Mouse (Mus musculus): ENCODE data around the gene Gstz1. TPM values are rescaled to one million over a fixed set of nuclear protein-coding genes. Genes with fewer than 3 reads are reported as not detected.

Gstz1 gene
- total and polyA plus RNA-seq, 3 experiments, result 19.7 to 27.5 (median 22.3) TPM

GRCm38 (mm10) chr12:87132210-87132609, 14.8 kb upstream of the Gstz1 start:
- no peak overlapping the region for H3K4me2 ChIP-seq (ENCODE audit: insufficient read depth, low read depth, poor library complexity, severe bottlenecking)
- TF ChIP-seq GABPA (IDR thresholded peaks at IDR 0.05; ENCODE audit: insufficient replicate concordance, low read depth, low read length) (no peak), UBTF (IDR thresholded peaks at IDR 0.05; ENCODE audit: low read depth, low read length) (no peak), USF1 (IDR thresholded peaks at IDR 0.05; ENCODE audit: low read depth, low read length) (no peak), CTCF (conservative IDR thresholded peaks at IDR 0.05 in 1 of 2, IDR thresholded peaks at IDR 0.05 in 1 of 2; ENCODE audit: low read depth in 2 of 2, low read length in 2 of 2) (no peak), ZKSCAN1 (IDR thresholded peaks at IDR 0.05; ENCODE audit: borderline replicate concordance, low read depth, low read length) (no peak)
- no peak overlapping the region for H3K4me3 ChIP-seq (replicated peaks in 1 of 3; ENCODE audit: low read depth in 2 of 3, low read length in 2 of 3, poor library complexity in 1 of 3)
- no peaks in the 10 kb centered on the region for H3K9me3 ChIP-seq (replicated peaks; ENCODE audit: low read length)
- H3K9ac ChIP-seq (ENCODE audit: insufficient read depth, low read depth), result no peak overlapping the region
- no peak for DNase-seq (ENCODE audit: extremely low read depth)
- no peaks in the 10 kb centered on the region for H3K79me2 ChIP-seq (replicated peaks; ENCODE audit: control insufficient read depth, extremely low read depth, insufficient read depth, poor library complexity, severe bottlenecking)
- peaks cover 7 to 70% of the 10 kb centered on the region in 2 experiments for H3K36me3 ChIP-seq (replicated peaks in 1 of 2; ENCODE audit: control insufficient read depth in 1 of 2, insufficient read depth in 1 of 2, low read length in 1 of 2)
- dilution Hi-C loops (cut with MboI; ENCODE audit: extremely low pct_ligation_motif_present, extremely low pct_unique_long_range_greater_than_20kb, low sequenced_read_pairs), result no loop called here
- H3K27ac ChIP-seq (ENCODE audit: insufficient read depth, low read depth), result no peak overlapping the region
- no peaks in the 10 kb centered on the region for H3K27me3 ChIP-seq (replicated peaks)
- peaks cover 0 to 11% of the 10 kb centered on the region in 2 experiments; a peak in 2 of 4 replicates for H3K4me1 ChIP-seq (ENCODE audit: control insufficient read depth in 1 of 2, insufficient read depth in 2 of 2)
- in situ Hi-C loops (cut with MboI; ENCODE audit: low pct_ligation_motif_present, low pct_unique_long_range_greater_than_20kb, low sequenced_read_pairs), result no loop called here

GRCm38 (mm10) chr12:87132784-87133183, 14.2 kb upstream of the Gstz1 start:
- peaks cover 12 to 70% of the 10 kb centered on the region in 2 experiments for H3K36me3 ChIP-seq (replicated peaks in 1 of 2; ENCODE audit: control insufficient read depth in 1 of 2, insufficient read depth in 1 of 2, low read length in 1 of 2)
- H3K4me3 ChIP-seq (replicated peaks in 1 of 3; ENCODE audit: low read depth in 2 of 3, low read length in 2 of 3, poor library complexity in 1 of 3), result no peak overlapping the region
- in situ Hi-C loops (cut with MboI; ENCODE audit: low pct_ligation_motif_present, low pct_unique_long_range_greater_than_20kb, low sequenced_read_pairs), result no loop called here
- no peak for DNase-seq (ENCODE audit: extremely low read depth)
- no peak overlapping the region for H3K27ac ChIP-seq (ENCODE audit: insufficient read depth, low read depth)
- TF ChIP-seq USF1 (IDR thresholded peaks at IDR 0.05; ENCODE audit: low read depth, low read length) (no peak), POLR2A (IDR thresholded peaks at IDR 0.05; ENCODE audit: low read depth, low read length) (no peak), IRF4 (IDR thresholded peaks at IDR 0.05; ENCODE audit: low read depth, low read length) (no peak), RCOR1 (conservative IDR thresholded peaks at IDR 0.05; ENCODE audit: low read depth, low read length) (no peak), JUND (conservative IDR thresholded peaks at IDR 0.05; ENCODE audit: low read depth, low read length) (no peak), ETS1 (conservative IDR thresholded peaks at IDR 0.05; ENCODE audit: low read depth, low read length) (no peak), EP300 (IDR thresholded peaks at IDR 0.05; ENCODE audit: low read length) (no peak), JUN (IDR thresholded peaks at IDR 0.05; ENCODE audit: insufficient read depth, low read depth, low read length) (no peak), SMC3 (IDR thresholded peaks at IDR 0.05; ENCODE audit: low read depth, low read length) (no peak), MYC (IDR thresholded peaks at IDR 0.05; ENCODE audit: low read depth, low read length) (no peak), CHD1 (IDR thresholded peaks at IDR 0.05; ENCODE audit: low read depth, low read length) (no peak), ZC3H11A (IDR thresholded peaks at IDR 0.05; ENCODE audit: low read depth, low read length) (no peak), BHLHE40 (IDR thresholded peaks at IDR 0.05; ENCODE audit: low read depth, low read length) (no peak), RAD21 (IDR thresholded peaks at IDR 0.05; ENCODE audit: low read depth, low read length) (no peak), NELFE (IDR thresholded peaks at IDR 0.05; ENCODE audit: low read depth, low read length) (no peak), NRF1 (IDR thresholded peaks at IDR 0.05; ENCODE audit: low read depth, low read length) (no peak), E2F4 (IDR thresholded peaks at IDR 0.05; ENCODE audit: insufficient replicate concordance, low read depth, low read length) (no peak), TCF12 (IDR thresholded peaks at IDR 0.05; ENCODE audit: low read depth, low read length) (no peak), ZNF384 (IDR thresholded peaks at IDR 0.05; ENCODE audit: low read depth, low read length) (no peak)
- no peak overlapping the region for H3K9ac ChIP-seq (ENCODE audit: insufficient read depth, low read depth)
- H3K4me1 ChIP-seq (ENCODE audit: control insufficient read depth in 1 of 2, insufficient read depth in 2 of 2), result peaks cover 0 to 11% of the 10 kb centered on the region in 2 experiments; a peak in 2 of 4 replicates
- dilution Hi-C loops (cut with MboI; ENCODE audit: extremely low pct_ligation_motif_present, extremely low pct_unique_long_range_greater_than_20kb, low sequenced_read_pairs), result no loop called here
- H3K79me2 ChIP-seq (replicated peaks; ENCODE audit: control insufficient read depth, extremely low read depth, insufficient read depth, poor library complexity, severe bottlenecking), result no peaks in the 10 kb centered on the region
- H3K9me3 ChIP-seq (replicated peaks; ENCODE audit: low read length), result no peaks in the 10 kb centered on the region
- no peaks in the 10 kb centered on the region for H3K27me3 ChIP-seq (replicated peaks)
- no peak overlapping the region for H3K4me2 ChIP-seq (ENCODE audit: insufficient read depth, low read depth, poor library complexity, severe bottlenecking)

All from CH12.LX (cell line).